Mouse (Mus musculus) spleen, adult 18-20 months (tissue): Measurements from ENCODE around the gene Sin3a.
A peak's percentile ranks its signal among the peaks of the same experiment; 100 is the strongest.

Experiments used
- DNase-seq, 2 experiments: peaks; one replicate each; pipeline ENCODE4 v3.0.0; 2022; ENCODE audit warnings: mixed read lengths in 2 of 2

Gene Sin3a

DNA sequence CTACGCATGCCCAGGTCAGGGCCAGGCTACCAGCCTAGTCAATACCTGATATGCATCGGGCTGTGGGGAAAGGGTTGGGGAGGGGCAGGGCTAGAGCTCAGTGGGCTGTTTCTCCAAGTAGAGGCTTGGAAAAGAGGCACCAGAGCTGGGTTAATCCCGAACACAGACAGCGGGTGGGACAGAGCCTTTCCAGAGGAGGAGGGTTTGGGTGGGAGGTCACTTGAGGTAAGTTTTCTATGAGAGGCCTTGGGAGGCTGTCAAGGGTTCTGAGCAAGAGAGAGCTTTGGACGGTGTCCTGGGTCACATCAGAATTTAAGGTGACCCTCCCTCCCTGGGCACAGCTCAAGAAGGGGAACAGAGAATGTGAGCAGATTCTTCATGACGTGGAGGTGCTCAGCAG, 66.7 kb downstream of the Sin3a start:
- DNase-seq, result no peak

DNA sequence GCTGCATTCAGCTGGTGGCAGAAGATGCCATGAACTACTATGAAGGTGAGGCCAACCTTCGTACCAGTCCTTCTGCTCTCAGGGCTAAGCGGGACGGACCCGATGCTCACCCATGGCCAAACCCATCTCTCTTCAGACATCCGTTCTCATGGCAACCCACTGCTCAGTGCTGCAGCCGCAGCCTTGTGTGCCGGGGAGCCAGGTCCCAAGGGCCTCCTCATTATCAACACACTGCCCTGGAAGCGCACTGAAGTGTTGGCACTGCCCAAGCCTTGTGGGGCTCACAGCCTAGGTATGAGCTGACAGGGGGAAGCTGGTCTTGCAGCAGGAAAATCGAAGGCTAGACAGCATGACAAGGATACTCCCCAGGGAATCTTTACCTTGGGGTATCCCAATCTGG, 67.3 kb downstream of the Sin3a start:
- no peak for DNase-seq

DNA sequence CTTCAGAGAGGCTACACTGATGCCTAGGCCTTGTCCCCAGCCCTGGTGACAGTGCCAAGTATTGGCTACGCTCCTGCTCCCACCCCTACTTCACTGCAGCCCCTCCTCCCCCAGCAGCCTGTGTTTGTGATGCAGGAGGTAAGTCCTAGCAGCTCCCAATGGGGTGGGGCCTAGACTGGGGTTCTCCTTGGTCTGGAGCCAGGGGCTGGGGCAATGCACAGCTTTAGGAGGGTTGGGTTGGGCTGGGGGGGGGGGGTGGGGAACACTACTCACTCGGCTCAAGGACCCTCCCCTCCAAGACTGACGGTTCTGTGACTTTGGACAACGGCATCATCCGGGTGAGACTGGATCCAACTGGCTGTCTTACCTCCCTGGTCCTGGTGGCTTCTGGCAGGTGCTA, 67.7 kb downstream of the Sin3a start:
- no peak for DNase-seq

DNA sequence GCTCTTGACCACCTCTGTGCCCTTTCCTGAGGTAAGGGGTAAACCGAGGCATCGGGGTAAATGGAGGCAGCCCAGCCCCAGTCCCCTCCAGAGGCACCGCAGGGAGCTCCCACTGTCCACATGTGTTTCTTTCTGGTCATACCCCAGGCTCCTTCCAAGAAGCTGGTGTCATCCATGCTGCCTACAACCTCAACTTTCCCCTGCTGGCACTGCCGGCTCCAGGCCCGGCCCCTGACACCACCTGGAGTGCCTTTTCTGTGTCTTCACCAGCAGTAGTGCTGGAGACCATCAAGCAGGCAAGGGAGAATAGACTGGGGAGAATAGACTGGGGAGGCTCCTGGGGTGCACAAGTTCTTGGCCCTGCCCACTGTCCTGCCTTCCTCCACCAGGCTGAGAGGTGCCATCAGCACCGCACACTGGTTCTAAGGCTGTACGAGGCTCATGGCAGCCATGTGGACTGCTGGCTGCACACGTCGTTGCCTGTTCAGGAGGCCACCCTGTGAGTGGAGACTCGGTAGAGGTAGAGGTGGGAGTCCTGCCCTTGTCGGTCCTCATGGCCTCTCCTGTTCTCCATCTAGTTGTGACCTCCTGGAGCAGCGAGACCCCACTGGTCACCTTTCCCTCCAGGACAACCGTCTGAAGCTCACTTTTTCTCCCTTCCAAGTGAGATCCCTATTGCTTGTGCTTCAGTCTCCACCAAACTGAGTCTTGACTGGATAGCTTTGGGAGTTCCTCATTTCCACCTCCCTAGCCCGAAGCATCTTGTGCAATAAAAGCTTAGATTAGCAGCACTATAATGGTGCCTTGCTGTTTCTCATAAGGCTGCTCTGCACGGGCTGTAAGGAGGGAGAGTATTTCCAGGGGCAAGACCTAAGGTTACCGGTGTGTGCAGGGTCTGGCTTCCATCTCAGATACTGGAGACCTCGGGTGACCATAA, 69.8 kb downstream of the Sin3a start:
- DNase-seq, result no peak

DNA sequence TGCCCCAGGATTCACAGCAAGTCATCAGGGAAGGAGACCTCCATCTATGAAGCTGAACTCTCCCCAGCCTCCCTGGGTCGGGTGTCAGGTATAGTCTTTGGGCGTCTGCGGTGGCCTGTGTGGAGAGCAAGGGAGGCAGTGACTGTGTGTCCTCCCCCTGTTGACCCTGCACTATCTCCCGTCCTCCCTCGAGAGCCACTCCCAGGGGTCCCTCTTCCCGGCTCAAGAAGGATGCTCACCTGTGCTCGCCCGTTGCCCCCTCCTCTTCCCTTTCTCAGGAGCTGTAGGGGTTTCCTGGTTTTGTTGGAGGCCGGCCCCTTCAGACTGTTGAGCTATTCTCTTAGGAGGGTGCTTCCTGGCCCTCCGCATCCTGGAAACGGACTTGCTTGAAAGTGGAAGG, 71.4 kb downstream of the Sin3a start:
- no peak for DNase-seq

DNA sequence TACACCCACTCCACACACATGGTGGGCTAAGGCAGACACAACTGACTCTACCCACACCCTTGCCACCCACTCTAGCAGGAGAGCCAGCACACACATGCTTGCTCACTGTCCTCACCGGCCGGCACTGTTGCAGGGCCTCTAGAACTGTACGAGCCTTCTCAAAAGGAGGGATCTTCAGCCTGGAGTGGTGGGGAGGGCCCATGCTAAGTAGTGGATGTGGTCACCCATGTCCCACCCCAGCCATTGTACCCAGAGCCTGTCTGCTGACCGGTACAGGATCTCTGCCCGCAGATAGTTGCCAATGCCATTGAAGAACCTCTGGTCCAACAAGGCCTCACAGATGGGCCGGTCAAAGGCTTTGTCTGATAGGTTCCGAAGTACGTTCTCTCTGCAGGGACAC, 73.0 kb downstream of the Sin3a start:
- DNase-seq, result no peak

DNA sequence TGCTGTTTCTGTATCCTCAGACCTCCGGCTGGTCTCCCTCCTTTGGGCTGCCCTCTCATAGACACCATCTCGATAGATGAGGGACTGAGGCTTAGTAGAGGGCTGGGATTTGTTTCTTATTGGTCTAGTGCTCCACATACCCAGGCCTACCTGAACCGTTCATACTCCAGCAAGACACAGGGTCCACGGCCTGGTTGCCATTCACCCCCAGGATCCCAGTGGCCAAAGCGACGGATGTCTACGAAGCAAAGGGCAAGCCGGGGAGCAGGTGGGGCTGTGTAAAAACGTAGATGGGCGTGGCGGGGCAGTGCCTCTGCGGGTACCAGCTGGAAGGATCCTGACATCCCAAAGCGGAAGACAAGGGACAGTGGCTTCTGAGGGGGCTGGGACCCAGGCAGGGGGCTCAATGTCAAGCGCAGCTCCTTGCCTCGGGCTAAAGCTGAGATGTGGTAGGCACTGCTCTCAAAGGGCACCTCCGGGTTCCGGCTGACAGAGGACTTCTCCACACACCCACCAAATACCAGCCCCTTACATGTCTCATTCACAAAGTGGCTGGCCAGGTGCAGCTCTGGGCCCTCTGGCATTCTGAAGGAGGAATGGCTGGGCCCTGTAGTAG, 74.7 kb downstream of the Sin3a start:
- no peak for DNase-seq

DNA sequence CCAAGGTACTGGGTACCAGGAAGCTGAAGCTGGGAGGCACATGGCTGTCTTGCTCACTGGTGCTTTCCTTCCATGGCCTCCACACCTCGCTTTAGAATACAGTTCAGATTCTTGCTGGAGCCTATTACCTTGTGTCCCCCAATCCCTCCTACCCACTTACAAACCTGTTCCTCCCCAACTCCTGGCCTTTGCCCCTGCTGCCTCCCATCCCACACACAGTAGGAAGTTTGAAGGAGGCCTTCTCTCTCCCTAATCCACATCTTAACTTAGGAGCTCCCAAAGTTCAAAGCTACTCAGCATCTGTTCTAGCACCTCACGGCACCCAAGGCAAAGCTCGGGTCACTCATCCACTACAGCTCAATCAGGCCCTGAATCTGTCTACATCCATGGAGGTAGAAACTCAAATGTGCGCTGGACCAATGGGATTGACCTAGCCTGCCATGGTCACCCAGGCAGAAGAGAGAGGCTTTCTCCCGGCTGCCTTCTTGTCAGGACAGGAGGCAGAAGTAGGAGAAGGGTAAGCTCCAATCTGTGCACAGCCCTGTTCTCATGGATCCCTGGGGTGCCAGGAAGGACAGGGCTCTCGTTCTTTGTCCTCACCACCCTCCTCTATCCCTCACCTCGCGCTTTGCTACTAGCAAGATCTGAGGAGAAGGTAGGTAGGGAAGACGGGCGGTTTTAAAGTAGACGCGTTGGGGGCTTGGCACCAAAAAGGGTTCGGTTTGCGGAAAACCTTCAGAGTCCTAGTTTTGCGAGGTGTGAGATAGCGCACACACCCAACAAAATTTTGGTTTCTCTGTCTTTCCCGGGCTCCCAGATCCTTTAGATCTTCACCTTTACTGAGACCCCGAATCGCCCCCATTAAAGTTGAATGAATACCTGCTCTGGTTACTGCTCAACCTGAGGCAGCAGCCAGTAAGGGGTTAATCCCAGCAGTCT, 75.6 kb downstream of the Sin3a start:
- no peak for DNase-seq

DNA sequence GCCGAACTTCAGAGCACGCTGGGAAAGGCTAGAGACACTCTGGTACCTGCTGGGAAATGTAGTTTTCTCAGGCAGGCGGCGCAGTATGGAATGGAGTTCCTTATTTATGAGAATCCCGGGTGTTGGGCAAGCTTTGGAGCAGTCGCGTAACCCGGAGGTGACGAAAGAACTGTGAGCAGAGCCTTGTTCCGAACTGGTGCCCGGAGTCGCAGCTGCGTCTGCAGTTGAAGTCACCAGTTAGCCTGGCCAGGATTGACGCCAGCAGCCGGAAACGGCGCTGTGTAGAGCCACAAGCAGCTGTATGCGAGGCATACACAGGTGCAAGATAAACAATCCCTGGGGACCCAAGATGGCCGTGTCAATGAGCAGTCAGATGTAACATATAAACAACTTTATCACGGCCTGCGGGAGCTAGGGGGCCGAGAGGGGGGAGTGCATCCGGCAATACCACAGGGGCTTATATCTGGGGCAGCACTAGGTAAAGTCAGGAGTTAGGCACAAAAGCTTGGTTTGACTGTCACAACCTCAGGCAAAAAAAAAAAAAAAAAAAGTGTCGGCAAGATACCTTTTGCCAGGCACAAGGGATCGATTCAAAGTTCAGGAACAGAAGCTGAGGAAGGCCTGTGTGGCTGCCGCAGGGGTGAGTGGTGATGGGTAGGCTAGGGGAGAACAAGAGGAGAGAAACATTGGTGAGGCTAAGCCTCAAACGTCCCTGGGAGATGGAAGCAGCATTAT, 76.5 kb downstream of the Sin3a start, which contains the start of gene Neil1:
Gene Neil1, minus strand, starts transcription at position 162 of the 735 bp plus-strand sequence.
- DNase-seq, result peak; percentile 70 to 72

DNA sequence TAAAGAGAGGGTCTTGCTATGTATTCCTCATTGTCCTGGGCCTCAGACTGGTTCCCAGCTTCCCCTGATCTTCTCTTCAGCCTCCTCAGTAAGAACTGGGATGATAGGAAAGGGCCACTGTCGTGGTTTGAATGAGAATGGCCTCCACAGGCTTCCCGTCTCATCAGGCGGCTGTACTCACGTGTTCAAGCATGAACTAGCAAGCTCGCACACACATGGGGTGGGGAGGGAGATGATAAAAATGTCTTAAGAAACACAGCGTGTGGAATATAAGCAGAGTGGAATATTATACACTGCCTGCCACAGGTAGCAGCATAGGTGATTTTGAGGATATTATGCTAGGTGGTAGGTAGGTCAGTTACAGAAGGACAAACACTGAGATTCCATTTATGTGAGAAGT, 77.2 kb downstream of the Sin3a start:
- DNase-seq, result no peak

DNA sequence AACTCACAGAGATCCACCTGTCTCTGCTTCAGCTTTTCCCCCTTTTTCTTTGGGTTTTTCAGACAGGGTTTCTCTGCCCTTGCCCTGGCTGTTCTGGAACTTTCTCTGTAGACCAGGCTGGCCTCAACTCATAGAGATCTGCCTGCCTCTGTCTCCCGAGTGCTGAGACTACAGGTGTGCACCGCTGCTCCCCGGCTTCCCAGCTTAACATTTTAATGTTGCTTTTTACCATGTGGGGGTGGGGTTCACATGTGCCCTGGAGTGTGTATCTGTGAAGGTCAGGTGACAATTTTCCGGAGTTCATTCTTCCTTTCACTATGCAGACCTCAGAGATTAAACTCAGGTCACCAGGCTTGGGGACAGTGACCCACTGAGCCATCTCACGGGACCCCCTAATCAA, 78.4 kb downstream of the Sin3a start:
- no peak for DNase-seq

DNA sequence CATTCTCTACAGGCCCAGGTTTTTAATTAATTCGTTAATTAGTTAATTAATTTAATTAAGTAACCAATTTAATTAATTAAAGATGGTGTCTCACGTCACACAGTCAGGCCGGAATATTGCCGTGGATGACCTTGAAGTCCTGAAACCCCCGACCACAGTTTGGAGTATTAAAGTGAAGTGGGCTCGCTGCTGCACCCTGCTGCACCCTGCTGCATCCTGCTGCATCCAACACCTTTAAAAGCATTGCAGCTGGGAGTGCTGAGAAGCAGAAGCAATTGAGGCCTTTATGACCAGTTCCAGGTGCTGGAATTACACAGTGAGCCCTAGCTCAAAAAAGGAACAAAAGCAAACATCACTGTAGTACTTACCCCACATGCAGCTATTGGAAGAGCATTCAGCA, 80.5 kb downstream of the Sin3a start:
- no peak for DNase-seq

DNA sequence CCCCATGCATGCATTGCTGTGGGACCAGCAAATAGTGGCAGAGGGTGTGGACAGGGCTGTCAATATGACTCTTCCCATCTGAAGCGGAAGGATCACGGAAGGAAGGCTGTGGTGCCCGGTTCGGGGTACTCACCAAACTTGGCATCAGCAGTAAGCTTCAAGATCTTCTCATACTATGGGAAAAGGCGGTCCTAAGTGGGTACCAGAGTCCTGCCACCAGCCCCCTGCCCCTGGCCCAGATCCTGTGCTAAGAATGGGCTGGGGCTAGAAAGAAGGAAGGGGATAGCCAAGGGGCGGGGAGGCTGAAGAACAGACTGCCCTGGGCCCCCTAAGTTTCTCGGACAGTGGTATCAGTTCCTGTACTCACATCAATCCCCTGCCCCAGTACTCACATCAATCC, 84.5 kb downstream of the Sin3a start:
- no peak for DNase-seq

DNA sequence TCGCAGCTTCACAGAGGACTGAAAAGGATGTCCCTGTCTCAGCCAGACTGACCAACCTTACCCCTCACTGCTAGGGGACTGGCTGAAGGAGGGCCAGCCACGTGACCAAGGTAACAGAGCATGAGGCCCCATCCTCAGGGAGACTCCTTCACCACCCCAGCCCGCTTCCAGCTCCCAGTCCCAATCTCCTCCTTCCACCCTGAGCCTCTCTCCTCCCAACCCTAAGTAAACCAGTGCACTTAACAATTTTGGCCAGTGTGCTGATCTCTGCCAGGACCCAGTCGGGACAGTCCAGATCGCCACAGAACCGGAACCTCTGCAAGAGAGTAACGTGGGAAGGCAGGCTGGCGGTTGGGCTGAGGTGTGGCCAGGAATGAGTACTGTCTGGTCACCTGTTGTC, 85.0 kb downstream of the Sin3a start:
- DNase-seq, result no peak

DNA sequence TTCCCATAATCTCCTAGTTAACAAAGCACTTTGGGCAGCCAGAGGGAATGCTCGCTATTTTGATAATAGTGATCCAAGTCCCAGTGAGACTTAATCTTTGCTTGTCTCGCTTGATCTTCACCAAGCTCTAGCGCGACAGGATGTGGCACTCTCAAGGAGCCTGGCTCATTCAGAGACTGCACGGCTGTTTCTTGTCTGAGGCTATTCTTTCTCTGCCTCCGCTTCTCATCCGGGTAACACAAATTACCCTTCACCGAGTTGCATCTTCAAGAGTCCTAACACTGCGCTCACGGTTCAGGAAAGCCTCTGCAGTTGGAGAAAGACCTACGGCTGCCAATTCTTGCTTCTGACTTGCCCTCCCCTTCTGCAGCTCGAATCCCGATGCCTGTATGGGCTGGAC, 85.7 kb downstream of the Sin3a start:
- no peak for DNase-seq

DNA sequence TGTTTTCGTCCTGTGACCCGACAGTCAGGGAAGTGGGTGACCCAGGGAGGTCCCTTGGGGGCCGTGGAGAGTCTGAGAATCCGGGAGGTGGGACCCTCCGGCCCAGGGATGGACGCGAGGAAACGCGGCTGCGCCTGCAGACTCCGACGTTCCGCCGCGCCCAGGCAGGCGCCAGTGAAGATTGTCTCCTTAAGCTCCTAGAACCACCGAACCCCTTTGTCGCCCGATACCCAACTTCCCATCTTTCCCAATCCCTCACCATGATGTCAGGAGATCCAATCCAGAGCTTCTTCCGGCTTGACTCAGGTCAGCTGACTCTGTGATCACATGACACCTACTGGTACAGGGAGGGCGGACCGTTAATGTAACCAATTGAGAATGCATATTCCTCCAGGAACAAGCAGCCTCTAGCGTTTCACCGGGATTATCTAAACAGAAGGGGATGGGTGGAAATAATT, 86.2 kb downstream of the Sin3a start, which contains the start of gene Commd4:
Gene Commd4, minus strand, starts transcription at position 319 of the 458 bp plus-strand sequence.
- peak; percentile 55 to 75 for DNase-seq

DNA sequence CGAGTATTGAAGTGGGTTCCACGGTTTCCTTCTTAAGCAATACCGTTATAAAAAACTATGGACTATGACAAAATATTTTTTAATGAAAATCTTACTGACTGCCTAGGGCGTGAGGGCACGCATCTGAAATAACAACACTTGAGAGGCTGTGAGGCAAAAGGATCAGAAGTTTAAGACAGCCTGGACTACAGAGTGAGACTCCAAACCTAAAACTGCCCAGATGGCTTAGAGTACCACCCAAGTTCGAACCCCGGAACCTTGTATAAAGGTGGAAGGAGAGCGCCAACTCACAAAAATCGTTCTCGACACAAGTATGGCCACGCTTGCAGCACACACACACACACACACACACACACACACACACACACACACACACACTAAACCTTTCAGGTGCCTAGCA, 86.7 kb downstream of the Sin3a start:
- no peak for DNase-seq

DNA sequence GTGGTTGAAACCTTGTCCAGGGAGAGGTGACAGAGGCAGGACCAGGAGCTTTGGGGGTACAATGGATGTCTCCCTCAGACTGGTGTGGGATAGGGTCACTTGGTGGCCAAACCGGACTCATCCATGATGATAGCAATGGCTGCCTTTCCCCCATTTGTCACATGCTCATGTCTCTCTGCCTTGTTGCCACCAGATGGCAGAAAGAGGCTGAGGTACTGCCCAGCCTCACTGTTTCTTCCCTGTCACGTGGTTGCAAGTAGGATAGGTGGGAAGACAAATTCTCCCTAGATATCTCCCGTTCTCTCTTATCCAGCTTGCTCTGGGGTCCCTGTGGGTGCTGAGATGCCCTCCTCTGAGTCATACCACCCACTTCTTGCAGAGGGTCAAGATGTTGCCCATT, 90.7 kb downstream of the Sin3a start:
- DNase-seq, result no peak

DNA sequence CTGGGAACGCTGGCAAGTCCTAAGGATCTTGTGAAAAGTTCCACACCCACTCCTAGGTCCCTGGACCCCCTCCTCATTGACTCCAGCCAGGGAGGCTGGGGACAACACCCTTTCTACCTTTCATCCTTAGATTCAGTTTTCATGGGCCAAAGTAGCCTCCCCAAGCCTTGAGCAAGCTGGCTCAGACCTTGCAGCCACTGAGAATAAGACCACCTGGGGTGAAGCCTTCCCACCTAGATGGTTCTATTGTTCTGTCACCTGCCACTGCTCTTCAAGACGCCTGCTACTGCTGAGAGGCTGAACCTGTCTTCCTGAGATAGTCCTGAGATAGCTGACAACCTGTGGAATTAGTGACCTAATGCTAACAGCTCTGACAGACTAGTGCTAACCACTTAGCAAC, 91.3 kb downstream of the Sin3a start:
- DNase-seq, result no peak

DNA sequence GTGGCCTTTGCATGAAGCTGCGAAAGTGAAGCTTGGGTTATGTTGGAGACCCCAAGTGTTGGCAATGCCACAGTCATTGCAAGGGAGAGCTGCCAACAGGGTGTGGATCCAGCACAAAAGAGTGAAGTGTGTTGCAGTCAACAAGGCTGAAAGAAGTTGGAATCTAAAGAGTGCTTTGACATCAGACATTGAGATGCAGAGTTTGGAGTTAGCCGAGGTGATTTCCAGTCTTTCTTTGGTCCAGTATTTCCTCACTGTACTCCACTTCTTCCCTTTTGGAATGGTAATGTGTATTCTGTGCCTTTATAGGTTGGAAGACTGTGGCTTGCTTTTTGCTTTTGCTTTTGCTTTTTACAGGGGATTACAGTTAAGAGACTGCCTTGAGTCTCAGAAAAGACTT, 94.3 kb downstream of the Sin3a start:
- DNase-seq, result no peak

DNA sequence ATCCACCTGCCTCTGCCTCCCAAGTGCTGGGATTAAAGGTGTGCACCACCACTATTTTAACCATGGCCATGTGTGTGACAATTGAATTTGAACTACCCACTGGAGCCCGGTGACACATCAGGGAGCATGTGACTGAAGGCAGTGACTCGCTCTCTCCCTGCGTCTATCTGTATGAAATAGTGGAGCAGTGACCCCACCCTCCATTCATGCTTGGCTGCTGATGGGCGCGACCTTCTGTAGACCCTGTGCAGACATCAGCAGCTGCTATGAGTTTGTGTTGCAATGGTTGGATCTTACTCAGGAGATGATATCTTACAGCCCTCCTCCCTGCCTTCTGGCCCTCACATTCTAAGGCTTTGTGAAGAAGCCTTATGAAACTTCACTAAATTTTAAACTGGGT, 96.6 kb downstream of the Sin3a start:
- no peak for DNase-seq
